Comparison of ENCODE assay signal across 8 mouse cellular contexts in genomic region chr1:66816837-66817452, GRCm38 (mm10). TPM values are rescaled to one million over a fixed set of nuclear protein-coding genes. Genes with fewer than 3 reads are reported as not detected.
DNase-seq lines count a peak whose midpoint lies in the region; ATAC-seq lines count a peak whose summit lies in the region.

No protein-coding gene starts in this region.

- H3K27me3 ChIP-seq in hindbrain, embryonic 15.5 days, result no peaks in the 10 kb centered on the region

- H3K9me3 ChIP-seq in hindbrain, embryonic 15.5 days, result no peaks in the 10 kb centered on the region

- H3K27ac ChIP-seq in hindbrain, embryonic 15.5 days (replicated peaks), result peak overlapping the region; percentile 99

- peak overlapping the region; percentile 63 for H3K4me3 ChIP-seq in hindbrain, embryonic 15.5 days

- peak overlapping the region; percentile 70 for H3K4me2 ChIP-seq in hindbrain, embryonic 15.5 days

- H3K9ac ChIP-seq in hindbrain, embryonic 15.5 days, result peak overlapping the region; percentile 95

- WGBS in hindbrain, embryonic 15.5 days, result under 1% methylated on average over 55 of the region's 63 CpGs

- DNase-seq in T-cell, adult 2 months (ENCODE audit: low spot score), result peak; percentile 90
- peak; percentile 99 for DNase-seq in cerebellum, postnatal 25 days
- peak; percentile 93 to 94 for DNase-seq in frontal cortex, postnatal 25 days (ENCODE audit: low spot score in 2 of 2)
- peak; percentile 84 for DNase-seq in left cerebral cortex, adult 11 months (ENCODE audit: low spot score)
- DNase-seq in lung, postnatal 36 days, result peak; percentile 89
- DNase-seq in retina, embryonic 14.5 days (ENCODE audit: low spot score), result peak; percentile 92
- DNase-seq in thymus, postnatal 36 days, result peak; percentile 90 to 92

- peaks cover 23% of the 10 kb centered on the region for H3K4me1 ChIP-seq in hindbrain, embryonic 15.5 days (replicated peaks)

- H3K36me3 ChIP-seq in hindbrain, embryonic 15.5 days, result no peaks in the 10 kb centered on the region

- peak; percentile 87 for ATAC-seq in hindbrain, embryonic 15.5 days (ENCODE audit: low FRiP score, low read depth)

RNA-seq across cellular contexts. Expression of gene Kansl1l, which starts 0.4 kb away (rescaled TPM):
- polyA plus RNA-seq in hindbrain, embryonic 15.5 days (2015; fragmentation: Nextera tagmentation; extraction: Ambion mirVana), result 12.5 and 15.2 TPM in 2 replicates

RNA-seq across cellular contexts. Expression of gene Acadl, which starts 46.1 kb away (rescaled TPM):
- polyA plus RNA-seq in hindbrain, embryonic 15.5 days (2015; fragmentation: Nextera tagmentation; extraction: Ambion mirVana), result 58.0 and 58.8 TPM in 2 replicates

Comparison
In these comparisons a context has a peak if more than half of its experiments do, and no peak if none do; other contexts are left out.
1. Peak in every context shown above with its lines: DNase-seq, ATAC-seq, H3K4me3 ChIP-seq and H3K27ac ChIP-seq.